Mouse (Mus musculus) bone marrow, adult 2 months (tissue): ENCODE measurements around the gene Wdr20.
"Not testable (repeated sequence)": the region's sequence is repeated elsewhere in the genome, so short reads cannot be mapped to it uniquely, and the experiment has no call there.

Experiments
- CTCF ChIP-seq: fragments of 200-500 bp; IDR thresholded peaks from 2 replicates; pipeline ENCODE4 v1.5.1; 2011; ENCODE audit warnings: low read length, control low read depth; ENCODE audit not compliant: control insufficient read depth, insufficient read depth
- POLR2A ChIP-seq: fragments of 200-500 bp; IDR thresholded peaks from 2 replicates; pipeline ENCODE4 v1.6.1; 2011; ENCODE audit warnings: low read depth, mild to moderate bottlenecking, control low read depth, low read length, borderline replicate concordance; ENCODE audit not compliant: control insufficient read depth

- not testable (repeated sequence) for TF ChIP-seq CTCF, POLR2A
Observed at GRCm38 (mm10) chr12:110733254-110733653, 4.5 kb upstream of the Wdr20 start.
